Mouse (Mus musculus) intestine, postnatal 0 days (tissue): ENCODE measurements around the gene Tmcc3. TPM values are rescaled to one million over a fixed set of nuclear protein-coding genes. Genes with fewer than 3 reads are reported as not detected.

ENCODE experiments used
- ATAC-seq: fragments of 200-750 bp; cut with Nextera tagmentation; 2 replicates; pipeline ENCODE4 v1.8.0; 2017; ENCODE audit warnings: mild to moderate bottlenecking, moderate TSS enrichment, moderate library complexity
- H3K27ac ChIP-seq: fragments of 300-500 bp; sonication (generic); 2 replicates; pipeline ENCODE4 v1.5.1; 2014; ENCODE audit warnings: mild to moderate bottlenecking, low read depth, low read length, moderate library complexity
- H3K27me3 ChIP-seq: fragments of 300-500 bp; sonication (generic); replicated peaks from 2 replicates; pipeline ENCODE4 v1.6.1; 2014; ENCODE audit warnings: low read length, mixed read lengths; ENCODE audit not compliant: control insufficient read depth, insufficient read depth
- H3K36me3 ChIP-seq: fragments of 300-500 bp; sonication (generic); 2 replicates; pipeline ENCODE4 v1.6.1; 2014; ENCODE audit warnings: mild to moderate bottlenecking, moderate library complexity; ENCODE audit not compliant: control insufficient read depth, insufficient read depth
- H3K4me1 ChIP-seq: fragments of 300-500 bp; sonication (generic); replicated peaks from 2 replicates; pipeline ENCODE4 v1.6.1; 2014; ENCODE audit warnings: antibody characterized with exemption, low read length, mixed read lengths; ENCODE audit not compliant: control insufficient read depth, insufficient read depth
- H3K4me2 ChIP-seq: fragments of 300-500 bp; sonication (generic); replicated peaks from 2 replicates; pipeline ENCODE4 v1.6.1; 2014; ENCODE audit warnings: low read depth, mild to moderate bottlenecking, moderate library complexity
- H3K4me3 ChIP-seq: fragments of 300-500 bp; sonication (generic); 2 replicates; pipeline ENCODE4 v1.5.1; 2014; ENCODE audit warnings: low read depth, low read length
- H3K9ac ChIP-seq: fragments of 300-500 bp; sonication (generic); 2 replicates; pipeline ENCODE4 v1.6.1; 2014; ENCODE audit warnings: mild to moderate bottlenecking, low read depth, low read length
- H3K9me3 ChIP-seq: fragments of 300-500 bp; sonication (generic); 2 replicates; pipeline ENCODE4 v1.6.1; 2016; ENCODE audit warnings: mixed run types; ENCODE audit not compliant: control insufficient read depth
- CTCF ChIP-seq: sonication (generic); IDR thresholded peaks from 2 replicates; pipeline ENCODE4 v1.5.1; 2016; ENCODE audit warnings: low read depth, mild to moderate bottlenecking, control low read depth, antibody characterized with exemption, moderate library complexity
- WGBS: fragments of 180-500 bp; shearing (Covaris S2); extraction: QIAGEN DNeasy Blood & Tissue Kit; methylation state at CpG from one replicate; pipeline ENCODE4 v1.1.7; 2014; 5-methylcytosine and 5-hydroxymethylcytosine counted together
- polyA plus RNA-seq: library from polyadenylated mRNA; unstranded; fragments of >200 nt; fragmentation: Nextera tagmentation; extraction: Ambion mirVana; gene quantifications from 2 replicates; pipeline ENCODE4 v1.2.1, GENCODE M21; 2015

Tmcc3 gene
- polyA plus RNA-seq, 1 experiment from 2014 or later = 10.0 TPM

DNA sequence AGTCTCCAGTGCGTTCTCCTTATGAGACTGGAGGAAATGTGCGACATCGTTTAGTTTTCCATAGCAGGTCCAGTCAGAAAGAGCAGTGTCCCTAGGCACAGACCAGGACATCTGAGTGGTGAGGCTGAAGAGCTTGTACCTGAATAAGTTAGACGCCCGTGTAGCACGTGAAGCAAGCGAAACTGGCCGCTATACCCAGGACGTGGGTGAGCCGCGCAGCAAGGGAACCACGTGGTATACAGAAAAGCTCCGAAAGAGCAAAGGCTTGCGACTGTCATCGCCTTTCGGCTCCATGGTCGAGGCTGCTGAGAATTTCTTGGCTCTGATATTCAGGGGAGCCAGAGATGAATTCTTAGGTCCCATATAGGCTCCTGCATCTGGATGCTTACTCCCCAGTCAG is 29.8 kb downstream of the Tmcc3 start:
- no peak overlapping the region for H3K4me2 ChIP-seq
- no peak for TF ChIP-seq CTCF
- no peak overlapping the region for H3K27ac ChIP-seq
- H3K4me3 ChIP-seq = no peak overlapping the region
- 69% methylated on average over 17 of the region's 17 CpGs for WGBS
- H3K9ac ChIP-seq = no peak overlapping the region
- no peaks in the 10 kb centered on the region for H3K36me3 ChIP-seq
- no peaks in the 10 kb centered on the region for H3K4me1 ChIP-seq
- no peak for ATAC-seq
- 0 out of 2 replicates have a peak, but pooled peaks cover 2% of the 10 kb centered on the region for H3K27me3 ChIP-seq
- no peaks in the 10 kb centered on the region for H3K9me3 ChIP-seq

DNA sequence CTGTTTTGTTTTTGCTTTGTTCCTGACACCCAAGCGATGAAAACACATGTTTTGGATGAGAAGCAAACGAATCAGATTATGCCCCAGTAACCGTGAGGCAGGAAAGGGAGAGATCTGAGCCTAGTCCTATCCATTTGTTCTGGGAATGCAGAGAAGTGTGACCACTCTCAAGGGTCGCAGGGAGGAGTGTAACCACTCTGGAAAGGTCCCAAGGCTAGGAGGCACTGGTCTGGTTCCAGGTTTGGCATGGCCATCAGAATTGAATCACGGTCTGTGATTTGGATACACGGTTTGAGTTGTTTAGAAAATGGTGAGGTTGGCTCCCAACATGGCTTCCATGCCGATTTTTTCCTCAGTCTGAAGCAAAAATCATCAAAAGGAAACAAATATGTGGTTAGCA is 30.5 kb downstream of the Tmcc3 start:
- Histone ChIP-seq H3K27ac (no peak overlapping the region), H3K4me3 (no peak overlapping the region), H3K4me2 (no peak overlapping the region), H3K4me1 (no peaks in the 10 kb centered on the region), H3K9me3 (no peaks in the 10 kb centered on the region), H3K36me3 (no peaks in the 10 kb centered on the region), H3K9ac (no peak overlapping the region), H3K27me3 (0 out of 2 replicates have a peak, but pooled peaks cover 2% of the 10 kb centered on the region)
- no peak for TF ChIP-seq CTCF
- no peak for ATAC-seq
- WGBS = 75% methylated on average over 7 of the region's 7 CpGs

- H3K9me3 ChIP-seq = no peaks in the 10 kb centered on the region
- H3K4me3 ChIP-seq = no peak overlapping the region
- no peak for TF ChIP-seq CTCF
- 76% methylated on average over 7 of the region's 7 CpGs for WGBS
- ATAC-seq = no peak
- no peaks in the 10 kb centered on the region for H3K36me3 ChIP-seq
- H3K27ac ChIP-seq = no peak overlapping the region
- no peak overlapping the region for H3K4me2 ChIP-seq
- no peaks in the 10 kb centered on the region for H3K4me1 ChIP-seq
- H3K9ac ChIP-seq = no peak overlapping the region
- H3K27me3 ChIP-seq = 0 out of 2 replicates have a peak, but pooled peaks cover 2% of the 10 kb centered on the region
Observed at GRCm38 (mm10) chr10:94343581-94343980, 31.8 kb downstream of the Tmcc3 start.

DNA sequence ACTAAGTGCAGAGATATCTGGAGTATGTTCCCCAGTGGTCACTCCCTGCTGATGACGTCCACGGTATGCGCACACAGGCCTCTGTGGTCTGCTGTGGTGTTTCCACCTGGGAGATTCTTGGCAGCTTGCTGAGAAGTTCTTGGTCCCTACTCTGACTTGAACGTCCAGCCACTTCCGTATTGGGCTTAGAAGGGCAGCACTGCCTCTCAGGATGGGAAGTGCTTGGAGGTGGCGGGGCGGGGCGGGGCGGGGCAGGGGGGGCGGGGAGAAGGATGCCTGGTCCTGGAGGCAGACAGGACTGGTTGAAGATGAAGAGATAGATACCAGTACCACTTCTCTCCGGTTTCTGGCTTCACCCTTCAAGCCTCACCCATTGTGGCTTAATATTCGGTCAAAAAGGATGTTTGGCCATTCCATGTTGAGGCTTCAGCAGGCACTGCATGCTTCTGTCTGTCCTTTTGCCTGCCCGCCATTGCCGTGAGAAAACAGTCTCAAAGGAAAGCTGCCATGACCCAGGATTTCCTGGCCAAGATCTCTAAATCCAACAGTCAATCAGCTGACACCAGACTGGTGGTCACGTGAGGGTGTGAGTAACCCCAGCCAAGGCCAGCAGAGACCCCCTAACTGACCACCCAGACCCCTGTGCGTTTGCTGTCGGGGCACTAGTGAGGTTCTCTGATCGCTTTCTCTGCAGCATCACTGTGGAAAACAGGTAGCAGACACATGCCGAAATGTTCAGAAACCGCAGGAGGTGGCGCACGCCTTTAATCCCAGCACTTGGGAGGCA is 33.1 kb downstream of the Tmcc3 start:
- no peak overlapping the region for H3K9ac ChIP-seq
- H3K27ac ChIP-seq = no peak overlapping the region
- WGBS = 50% methylated on average over 22 of the region's 22 CpGs
- TF ChIP-seq CTCF = no peak
- no peak for ATAC-seq
- no peaks in the 10 kb centered on the region for H3K9me3 ChIP-seq
- H3K4me3 ChIP-seq = no peak overlapping the region
- H3K36me3 ChIP-seq = no peaks in the 10 kb centered on the region
- no peaks in the 10 kb centered on the region for H3K4me1 ChIP-seq
- H3K27me3 ChIP-seq = 0 out of 2 replicates have a peak, but pooled peaks cover 2% of the 10 kb centered on the region
- no peak overlapping the region for H3K4me2 ChIP-seq

DNA sequence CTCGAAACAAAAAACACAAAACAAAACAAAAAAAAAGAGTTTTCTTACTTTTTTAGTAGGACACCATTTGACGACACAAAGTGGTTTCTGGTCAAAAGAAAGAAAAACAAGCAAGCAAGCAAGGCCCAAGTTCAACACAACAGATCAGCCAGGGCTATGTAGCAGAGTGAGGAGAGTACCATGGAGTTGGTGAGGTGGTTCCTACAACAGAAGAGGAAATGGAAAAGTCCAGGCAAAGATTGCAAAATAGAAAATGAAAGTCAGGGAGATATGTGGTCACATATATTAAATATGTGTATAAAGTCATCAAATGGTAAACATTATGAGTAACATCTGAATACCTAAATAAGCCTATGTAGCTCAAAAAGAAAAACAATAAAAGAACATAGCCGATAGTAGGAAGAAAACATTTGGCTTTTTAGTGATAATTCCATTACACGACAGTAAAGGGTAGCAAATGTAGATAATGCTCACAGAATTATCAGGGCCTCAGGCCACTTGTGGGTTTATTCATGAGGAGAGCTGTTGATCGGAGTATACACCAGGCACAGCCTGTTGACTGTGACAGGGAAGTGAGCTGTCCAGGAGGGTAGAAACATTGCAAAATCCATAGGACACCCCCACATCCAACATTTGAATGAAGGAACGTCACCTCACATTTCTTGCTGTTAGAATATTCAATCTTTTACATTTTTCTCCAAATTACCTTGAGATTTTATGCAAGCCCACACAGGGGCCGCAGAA is 33.9 kb downstream of the Tmcc3 start:
- H3K4me3 ChIP-seq = no peak overlapping the region
- ATAC-seq = no peak
- TF ChIP-seq CTCF = no peak
- 0 out of 2 replicates have a peak, but pooled peaks cover 2% of the 10 kb centered on the region for H3K27me3 ChIP-seq
- H3K27ac ChIP-seq = no peak overlapping the region
- 87% methylated on average over 7 of the region's 7 CpGs for WGBS
- H3K4me2 ChIP-seq = no peak overlapping the region
- H3K4me1 ChIP-seq = no peaks in the 10 kb centered on the region
- H3K9me3 ChIP-seq = no peaks in the 10 kb centered on the region
- H3K36me3 ChIP-seq = no peaks in the 10 kb centered on the region
- H3K9ac ChIP-seq = no peak overlapping the region

- WGBS = 92% methylated on average over 7 of the region's 7 CpGs
- H3K9me3 ChIP-seq = no peaks in the 10 kb centered on the region
- H3K27ac ChIP-seq = no peak overlapping the region
- no peak for ATAC-seq
- TF ChIP-seq CTCF = no peak
- no peak overlapping the region for H3K9ac ChIP-seq
- H3K27me3 ChIP-seq = 0 out of 2 replicates have a peak, but pooled peaks cover 2% of the 10 kb centered on the region
- no peak overlapping the region for H3K4me2 ChIP-seq
- H3K36me3 ChIP-seq = no peaks in the 10 kb centered on the region
- no peak overlapping the region for H3K4me3 ChIP-seq
- no peaks in the 10 kb centered on the region for H3K4me1 ChIP-seq
Observed at GRCm38 (mm10) chr10:94346596-94346995, 34.8 kb downstream of the Tmcc3 start.
